Mouse (Mus musculus) right cerebral cortex, postnatal 10 days (tissue): ENCODE measurements around the gene Gm44503.

Experiments used
- DNase-seq, 2 experiments: peaks; one replicate each; pipeline ENCODE4 v3.0.0; 2021; ENCODE audit warnings: low spot score in 2 of 2

Gm44503 gene

DNA sequence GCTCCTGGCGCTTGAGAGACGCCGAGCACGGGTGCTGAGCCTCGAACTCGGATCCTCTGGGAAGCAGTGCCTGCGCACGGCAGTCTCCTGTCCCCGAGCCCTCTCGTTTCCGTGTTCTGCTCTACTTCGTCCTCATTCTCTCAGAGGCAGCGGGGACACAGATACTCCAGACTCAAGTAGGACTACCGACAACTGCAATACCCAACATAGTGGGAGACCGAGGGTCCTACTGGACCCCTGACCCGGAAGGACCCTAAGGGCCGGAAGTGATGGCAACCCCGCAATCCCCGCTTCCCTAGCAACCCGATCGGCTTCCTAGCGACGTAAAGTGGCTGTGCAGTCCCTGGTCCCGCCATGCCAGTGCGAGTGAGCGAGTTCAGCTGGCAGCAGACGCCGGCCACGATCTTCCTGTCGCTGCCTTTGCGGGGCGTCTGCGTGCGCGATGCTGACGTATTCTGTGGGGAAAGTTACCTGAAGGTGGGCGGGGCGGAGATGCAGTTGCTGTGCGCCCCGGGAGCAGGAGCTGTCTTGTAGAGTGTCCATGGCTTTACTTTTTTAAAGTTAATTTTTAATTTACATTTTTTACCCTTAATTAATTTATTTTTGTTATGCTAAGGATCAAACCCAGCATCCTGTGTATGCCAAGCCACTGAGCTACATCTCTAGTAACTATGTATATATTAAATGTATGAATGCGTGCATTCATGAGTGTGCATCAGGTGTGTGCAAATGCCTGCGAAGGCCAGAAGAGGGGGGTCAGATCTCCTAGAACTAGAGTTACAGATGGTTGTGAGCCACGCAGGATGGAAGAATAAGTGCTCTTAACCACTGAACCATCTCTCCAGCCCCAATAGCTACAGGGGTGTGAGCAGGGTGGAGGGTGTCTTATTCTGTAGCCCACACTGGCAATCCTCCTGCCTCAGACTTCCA, at the start of gene Gm44503, which contains the start of gene Dyx1c1:
Gm44503 (plus strand) TSS at position 332 of the 930 bp plus-strand sequence.
Dyx1c1 (plus strand) TSS at position 265 of the 930 bp plus-strand sequence.
- DNase-seq: peak; percentile 90 to 91

DNA sequence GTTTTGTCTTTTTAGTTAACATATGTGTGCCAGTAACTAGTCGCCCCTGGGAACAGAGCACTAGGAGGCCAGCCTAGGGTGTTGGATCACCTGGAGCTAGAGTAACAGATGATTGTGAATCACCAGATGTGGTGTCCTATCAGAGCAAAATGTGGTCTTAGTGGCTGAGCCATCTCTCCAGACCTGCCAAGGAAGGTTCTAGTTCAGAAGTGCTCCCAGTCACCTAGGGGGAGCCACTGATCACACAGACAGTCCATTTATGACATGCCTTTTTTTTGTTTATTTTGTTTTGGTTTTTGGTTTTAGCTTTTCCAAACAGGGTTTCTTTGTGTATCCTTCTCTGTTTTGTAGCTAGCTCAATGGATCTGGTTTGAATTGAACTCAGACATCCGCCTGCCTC, 47.3 kb upstream of the Gm44503 start:
- DNase-seq: peak in 1 of 2 experiments; percentile 10

DNA sequence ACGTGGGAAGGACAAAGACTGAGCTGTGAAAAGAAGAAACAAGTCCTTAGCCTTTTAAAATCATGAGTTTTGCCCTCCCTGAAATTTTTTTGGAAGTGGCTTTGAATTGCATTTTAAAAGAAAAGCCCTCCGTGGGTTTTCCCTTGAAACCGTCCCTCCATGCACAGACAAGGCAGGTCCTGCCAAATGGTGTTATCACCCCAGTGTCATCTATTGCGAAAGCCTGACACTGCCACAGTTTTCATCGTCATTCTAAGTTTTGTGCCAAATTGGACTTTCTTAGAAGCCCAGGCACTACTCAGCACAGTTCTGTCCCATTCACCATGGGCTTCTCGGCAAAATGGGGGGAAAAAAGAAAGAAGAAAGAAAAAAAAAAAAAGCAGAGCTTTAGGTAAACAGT, 45.1 kb upstream of the Gm44503 start:
- peak in 1 of 2 experiments; percentile 2 for DNase-seq

DNA sequence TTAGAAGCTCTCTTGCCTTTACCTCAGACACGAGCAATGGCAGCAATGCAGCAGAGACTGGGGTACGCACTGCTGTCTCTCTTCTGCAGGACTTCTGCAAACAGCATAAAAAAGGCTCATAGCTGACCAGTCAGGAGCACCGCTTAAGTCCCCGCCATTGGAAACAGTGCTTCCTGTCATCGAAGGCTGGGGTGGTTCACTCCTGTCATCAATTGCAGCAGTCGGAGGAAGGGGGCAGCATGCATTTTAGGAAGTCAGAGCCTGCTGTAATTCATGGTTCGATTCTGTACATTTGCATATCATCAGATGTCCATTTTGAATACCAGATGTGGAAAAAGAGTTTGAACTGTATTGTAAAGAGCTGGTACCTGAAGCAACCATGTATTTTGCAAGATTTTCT, 42.9 kb upstream of the Gm44503 start:
- DNase-seq: no peak

DNA sequence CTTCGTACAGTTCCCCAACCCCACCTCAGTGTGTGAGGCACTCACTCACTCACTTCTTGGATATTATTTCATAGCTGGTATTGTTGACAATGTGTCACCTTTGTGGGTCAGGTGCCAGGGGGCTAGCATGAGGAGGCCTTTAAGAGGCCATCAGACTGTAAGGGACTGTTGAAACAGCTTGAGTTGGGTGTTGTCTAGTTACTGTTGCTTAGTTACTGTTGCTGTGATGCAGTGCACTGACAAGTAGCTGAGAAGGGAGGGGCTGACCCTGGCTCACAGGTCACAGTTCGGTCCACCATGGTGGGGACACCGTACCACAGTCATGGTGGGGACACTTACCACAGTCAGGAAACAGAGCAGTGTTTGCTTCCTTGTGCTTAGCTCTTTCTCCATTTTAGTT, 35.6 kb upstream of the Gm44503 start:
- DNase-seq: no peak

DNA sequence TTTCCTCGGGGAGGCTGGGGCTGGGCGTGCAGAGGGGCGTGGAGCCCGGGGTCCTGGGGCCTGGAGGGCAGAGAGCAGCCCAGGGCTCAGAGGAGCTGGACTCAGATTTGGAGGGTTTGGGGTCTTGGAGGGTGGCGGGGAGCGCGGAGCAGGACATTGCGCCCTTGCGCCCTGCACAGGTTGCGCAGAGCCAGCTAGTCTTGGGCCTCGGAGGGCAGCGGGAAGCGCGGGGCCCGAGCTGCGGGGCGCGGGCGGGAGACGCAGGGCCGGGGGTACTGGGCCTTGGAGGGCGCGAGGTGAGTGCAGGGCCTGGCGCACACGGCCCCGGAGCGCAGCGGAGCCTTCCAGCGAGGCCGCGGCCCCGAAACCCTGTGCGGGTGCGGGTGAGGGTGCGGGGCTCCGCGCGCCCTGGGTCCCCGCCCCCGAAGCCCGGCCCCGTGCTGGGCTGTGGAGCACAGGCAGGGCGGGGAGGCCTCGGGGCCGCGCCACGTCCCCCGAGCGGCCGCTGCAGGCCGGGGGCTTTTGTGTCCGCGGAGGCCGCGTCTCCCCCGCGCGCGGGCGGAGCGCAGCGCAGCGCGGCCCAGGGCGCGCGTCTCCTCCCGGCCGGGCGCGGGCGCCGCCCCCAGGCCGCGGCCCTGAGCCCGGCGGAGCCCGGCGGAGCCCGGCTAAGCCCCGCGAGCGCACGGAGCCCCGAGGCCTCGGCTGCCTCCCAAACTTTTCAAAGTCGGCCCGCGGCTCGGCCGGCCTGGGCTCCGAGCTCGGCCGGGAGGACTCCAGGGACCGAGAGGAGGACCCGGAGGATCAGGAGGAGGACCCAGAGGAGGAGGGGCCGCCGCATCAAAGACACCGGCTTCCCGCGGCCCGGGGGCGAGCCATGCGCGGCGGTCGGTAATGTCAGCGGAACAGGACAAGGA, 33.4 kb upstream of the Gm44503 start, which contains the start of gene Pygo1:
Pygo1 (plus strand) TSS at position 625 of the 914 bp plus-strand sequence.
- DNase-seq: peak; percentile 49 to 63

DNA sequence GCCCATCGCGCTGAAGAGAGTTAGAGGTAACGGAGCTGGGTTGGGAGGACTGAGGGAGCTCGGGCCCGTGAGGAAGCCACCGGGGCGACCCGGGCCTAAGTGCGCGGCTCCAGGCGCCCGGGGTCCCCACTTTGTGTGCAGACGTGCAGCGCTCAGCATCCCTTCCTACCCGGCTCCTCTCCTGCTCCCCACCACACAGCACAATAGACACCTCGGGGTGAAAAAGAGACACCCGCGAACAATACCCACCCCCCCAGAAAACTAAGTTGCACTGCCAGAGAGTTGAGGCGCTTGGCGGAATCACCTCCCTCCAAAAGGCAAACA, 32.8 kb upstream of the Gm44503 start:
- no peak for DNase-seq

DNA sequence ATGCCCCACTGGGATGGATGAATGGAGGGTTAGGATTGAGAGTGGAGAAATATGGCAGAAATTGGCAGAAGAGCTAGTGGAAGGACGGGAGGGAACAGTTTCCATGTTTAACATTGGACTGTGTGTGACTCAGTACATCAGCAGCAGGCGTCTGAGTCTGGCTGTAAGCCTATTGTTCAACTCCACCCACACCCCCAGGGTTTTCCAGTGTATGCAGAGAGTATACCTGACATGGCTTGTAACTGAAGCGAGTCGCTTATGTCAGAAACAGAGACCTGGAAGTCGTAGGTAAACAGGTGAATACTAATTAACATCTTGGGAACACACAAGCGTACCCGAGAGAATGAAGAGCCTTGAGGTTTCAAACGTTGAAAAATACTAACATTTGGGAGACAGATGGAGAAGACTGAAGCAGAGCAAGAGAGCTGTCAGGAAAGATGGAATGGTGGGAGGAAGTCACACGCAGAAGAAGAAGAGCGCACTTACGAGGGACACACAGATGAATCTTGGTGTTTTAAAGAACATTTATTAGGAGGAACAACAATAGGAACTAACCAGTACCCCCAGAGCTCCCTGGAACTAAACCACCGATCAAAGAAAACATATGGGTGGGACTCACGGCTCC, 27.4 kb upstream of the Gm44503 start:
- peak; percentile 53 to 72 for DNase-seq

DNA sequence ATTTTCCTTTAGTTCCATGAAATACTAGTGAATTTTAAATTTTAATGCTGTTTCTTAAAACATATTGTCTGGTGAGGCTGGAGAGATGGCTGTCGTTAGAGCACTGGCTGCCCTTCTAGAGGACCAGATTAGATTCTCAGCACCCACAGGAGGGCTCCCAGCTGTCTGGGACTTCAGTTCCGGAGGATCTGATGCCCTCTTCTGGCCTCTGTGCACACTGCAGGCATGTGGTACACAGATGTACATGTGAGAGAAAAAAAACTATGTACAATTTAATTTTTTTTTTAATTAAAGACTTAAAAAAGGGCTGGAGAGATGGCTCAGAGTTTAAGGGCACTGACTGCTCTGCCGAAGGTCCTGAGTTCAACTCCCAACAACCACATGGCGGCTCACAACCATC, 23.3 kb upstream of the Gm44503 start:
- DNase-seq: no peak

DNA sequence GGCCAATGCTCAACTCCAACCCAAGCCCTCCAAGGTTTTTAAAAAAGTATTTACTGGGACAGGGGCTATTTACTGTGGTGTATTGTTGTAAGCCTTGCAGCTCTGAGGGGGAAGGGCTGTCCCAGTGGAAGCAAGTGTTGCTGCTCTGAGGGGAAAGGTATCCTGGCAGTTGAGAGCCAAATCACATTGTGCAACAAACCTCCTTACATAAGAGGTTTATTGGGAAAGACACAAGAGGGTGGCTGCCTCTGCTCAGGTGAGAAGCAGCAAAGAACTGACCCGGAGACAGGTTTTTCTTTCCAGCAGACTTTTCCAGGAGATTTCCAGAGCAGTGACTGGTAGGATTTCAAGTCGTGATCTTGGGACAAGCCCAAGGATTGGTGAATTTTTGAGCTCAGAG, 22.4 kb upstream of the Gm44503 start:
- no peak for DNase-seq

DNA sequence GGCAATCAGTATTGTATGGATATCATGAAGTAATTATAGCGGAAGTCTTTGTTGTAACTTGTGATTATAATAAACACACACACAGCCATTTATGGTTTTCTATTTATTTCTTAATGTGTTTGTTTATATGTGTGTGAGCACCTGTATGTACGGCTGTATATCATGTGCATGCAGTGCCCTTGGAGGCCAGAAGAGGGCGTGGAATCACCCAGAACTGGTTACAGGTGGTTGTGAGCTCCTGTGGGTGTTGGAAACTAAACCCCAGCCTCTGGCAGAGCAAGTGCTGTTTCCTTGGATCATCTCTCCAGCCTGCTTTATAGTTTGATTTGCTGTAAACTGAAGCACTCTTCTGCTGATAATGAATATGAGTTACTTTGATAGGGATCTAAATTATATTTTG, 15.2 kb upstream of the Gm44503 start:
- DNase-seq: no peak

DNA sequence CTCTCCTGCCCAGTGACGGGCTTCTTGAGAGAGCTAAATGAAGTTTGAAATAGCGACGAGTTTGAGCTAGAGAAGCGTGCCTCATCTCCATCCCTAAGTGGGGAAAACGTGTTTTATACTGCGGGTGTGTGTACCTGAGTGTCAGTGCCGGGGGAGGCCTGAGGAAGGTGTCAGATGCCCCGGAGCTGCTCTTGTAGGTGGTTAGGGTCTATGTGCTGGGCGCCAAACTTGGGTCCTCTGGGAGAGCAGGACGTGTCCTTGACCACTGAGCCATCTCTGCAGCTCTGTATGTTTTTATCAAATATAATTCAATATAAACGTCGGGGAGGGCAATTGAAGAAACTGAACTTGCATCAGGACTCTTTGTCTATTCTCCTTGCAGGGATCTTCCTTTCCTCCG, 14.4 kb upstream of the Gm44503 start:
- no peak for DNase-seq

DNA sequence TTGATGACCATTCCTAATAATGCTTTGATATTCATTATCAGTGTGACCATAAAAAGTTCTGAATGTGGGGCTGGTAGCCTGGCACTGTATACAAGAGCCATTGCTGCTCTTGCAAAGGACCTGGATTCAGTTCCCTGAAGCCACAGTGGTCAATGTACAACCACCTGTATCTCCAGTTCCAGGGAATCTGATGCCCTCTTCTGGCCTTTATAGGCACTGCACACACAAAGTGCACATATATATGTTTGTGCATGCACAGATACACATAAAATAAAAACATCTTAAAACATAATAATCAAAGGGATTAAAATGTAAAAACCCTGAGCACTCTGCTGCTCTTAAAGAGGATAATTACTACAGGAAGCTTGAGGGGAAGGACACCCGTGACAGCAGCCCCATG, 11.6 kb upstream of the Gm44503 start:
- no peak for DNase-seq

DNA sequence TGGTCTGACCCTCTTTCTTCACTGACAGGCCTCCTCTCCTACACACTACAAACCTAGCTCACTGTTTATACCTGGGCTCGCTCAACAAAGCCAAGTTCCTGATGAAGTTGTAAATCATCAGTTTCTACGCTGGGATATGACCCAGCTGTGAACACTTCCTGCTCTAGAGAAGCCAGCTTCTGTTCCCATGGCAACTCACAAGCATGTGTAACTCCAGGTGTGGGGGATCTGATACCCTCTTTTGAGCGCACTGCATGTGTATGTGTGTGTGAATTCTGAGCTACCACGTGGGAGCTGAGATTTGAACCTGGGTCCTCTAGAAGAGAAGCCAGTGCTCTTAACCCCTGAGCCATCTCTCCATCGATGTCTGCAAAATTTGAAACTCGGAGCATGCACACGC, 9.1 kb upstream of the Gm44503 start:
- no peak for DNase-seq

DNA sequence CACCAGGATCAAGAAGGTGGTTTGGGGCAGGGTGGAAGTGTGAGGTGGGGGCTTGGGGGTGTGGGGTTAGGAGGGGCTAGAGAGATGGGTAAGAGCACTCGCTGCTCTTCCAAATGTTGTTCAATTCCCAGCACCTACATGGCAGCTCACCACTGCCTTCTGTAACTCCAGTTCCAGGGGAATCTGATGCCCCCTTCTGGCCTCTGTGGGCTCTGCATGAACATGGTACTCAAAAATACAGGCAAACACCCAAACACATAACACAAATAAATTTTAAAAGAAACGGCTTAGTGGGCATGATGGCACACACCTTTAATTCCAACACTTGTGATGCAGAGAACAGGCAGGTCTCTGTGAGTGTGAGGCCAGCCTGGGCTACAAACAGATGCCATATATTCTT, 3.9 kb upstream of the Gm44503 start:
- DNase-seq: no peak

DNA sequence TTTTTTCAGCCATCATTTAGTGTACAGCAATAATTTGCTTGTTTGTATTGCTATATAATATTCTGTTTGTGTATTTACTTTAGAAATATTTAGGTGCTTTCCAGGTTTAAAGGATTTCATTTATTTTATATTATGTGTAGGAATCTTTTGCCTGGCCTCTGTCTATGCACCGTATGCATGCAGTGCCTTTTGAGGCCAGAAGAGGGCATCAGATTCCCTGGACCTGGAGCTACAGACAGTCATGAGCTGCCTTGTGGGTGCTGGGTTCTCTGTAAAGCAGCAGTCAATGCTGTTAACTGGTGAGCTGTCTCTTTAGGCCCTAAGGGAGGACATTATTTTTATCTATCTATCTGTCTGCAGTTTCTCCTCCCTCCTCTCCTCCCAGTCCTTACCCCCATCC, 3.1 kb upstream of the Gm44503 start:
- DNase-seq: peak; percentile 67 to 74

DNA sequence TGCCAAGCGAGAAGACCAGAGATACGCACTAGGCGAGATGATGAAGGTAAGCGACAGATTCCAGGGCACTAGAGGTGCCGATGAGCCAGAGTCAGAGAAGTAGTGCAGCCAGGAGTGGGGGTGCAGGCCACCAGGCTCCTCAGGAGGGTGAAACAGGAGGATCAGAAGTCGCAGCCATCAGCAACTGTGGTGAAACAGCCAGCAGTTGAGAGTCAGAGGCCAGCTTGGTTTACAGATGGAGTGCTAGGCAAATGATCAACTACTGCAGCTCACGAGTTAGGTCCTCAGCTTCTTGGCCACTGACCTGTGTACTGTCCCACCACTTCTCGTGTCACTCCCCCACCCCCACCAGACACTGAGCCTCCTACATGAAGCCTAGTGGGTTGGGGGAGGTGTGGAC, 2.7 kb downstream of the Gm44503 start:
- no peak for DNase-seq

DNA sequence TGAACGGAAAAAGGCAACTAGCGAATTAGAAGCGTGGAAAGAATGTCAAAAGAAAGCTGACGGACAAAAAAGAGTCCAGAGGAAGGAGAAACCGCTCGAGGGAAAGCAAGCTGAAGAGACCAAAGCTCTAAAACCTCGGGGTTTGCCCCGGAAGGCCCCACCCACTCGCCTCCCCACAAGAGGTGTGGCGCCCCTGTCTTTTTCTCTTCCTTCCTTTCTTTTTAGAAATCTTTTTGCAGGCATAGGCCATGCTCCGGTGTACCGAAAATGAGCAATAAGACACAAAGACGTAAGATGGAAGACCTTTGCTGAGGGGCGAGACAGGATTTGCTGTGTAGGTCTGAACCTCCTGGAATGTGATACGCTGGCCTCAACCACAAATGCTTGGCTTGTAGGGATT, 3.3 kb downstream of the Gm44503 start:
- DNase-seq: no peak

DNA sequence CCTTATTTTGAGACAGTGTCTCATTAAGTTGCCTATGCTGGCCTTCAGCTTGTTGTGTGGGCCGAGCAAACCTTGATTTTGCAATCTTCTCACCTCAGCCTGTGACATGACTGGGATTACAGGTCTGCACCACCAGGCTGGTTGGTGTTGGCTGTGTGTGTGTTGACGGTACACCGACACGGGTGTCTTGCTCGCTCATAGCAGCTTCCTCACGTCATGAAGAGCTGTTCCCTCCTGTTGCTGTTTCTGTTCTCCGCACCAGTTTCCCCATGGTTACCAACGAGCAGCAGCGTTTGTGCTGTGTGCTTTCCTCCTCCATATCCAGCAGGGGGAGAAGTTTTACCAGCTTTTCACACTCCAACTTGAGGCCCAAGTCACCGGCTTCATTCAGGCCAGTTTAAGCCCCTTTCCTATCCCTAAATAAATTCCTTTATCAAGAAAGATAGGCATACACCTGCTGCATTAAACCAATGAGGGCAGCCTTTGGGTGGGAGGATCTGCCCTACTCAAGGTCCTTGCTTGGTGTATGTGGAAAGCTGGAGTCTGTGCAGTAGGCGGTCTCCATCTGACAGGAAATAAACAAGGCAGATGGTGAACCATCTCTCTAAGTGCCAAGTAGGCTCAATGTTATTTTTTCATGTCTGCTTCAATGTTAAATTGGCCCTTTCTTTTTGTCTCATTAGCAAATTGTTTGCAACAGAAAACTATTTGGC, 9.9 kb downstream of the Gm44503 start:
- peak; percentile 77 to 87 for DNase-seq

DNA sequence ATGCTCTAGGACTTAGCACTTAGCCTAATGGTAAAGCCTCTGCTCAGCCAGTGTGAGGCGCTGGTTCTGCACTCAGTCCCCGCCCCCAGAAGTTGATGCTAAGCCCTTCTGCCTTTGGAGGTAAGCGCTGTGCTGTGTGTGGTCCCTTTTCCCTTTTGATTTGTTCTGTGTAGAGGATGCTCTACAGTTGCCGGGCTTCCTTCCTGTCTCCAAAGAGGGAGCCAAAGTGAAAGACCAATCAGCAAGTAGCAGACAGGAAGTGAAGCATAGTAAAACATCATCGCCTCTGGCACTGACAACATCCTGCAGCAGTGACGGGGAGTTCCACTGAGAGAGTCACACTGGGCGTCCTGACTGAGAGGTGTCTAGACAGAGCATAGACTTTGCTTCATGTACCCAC, 11.2 kb downstream of the Gm44503 start:
- DNase-seq: no peak

DNA sequence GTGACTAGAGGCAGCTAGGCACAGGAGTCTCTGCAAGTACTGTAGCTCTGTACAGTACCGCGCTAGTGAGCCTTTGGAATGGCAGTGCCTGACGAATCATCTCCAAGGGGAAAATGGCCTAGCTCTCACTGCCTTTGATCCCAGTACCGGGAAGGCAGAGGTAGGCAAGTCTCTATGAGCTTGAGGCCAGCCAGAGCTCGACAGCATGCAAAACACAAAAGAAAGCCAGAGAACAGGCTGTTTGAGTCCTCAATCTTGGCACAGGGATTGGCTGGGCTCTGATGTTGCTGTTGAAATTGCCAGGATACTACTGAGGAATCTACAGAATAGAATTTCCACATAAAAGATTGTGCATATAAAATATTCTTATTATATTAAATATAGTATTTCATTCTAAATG, 13.8 kb downstream of the Gm44503 start:
- DNase-seq: no peak
